Mouse (Mus musculus): ENCODE results near the gene Pgpep1. TPM values are rescaled to one million over a fixed set of nuclear protein-coding genes. Genes with fewer than 3 reads are reported as not detected.

Pgpep1 gene
- total RNA-seq, 2 experiments from 2014 or later, result 25.8 to 31.9 TPM

DNA sequence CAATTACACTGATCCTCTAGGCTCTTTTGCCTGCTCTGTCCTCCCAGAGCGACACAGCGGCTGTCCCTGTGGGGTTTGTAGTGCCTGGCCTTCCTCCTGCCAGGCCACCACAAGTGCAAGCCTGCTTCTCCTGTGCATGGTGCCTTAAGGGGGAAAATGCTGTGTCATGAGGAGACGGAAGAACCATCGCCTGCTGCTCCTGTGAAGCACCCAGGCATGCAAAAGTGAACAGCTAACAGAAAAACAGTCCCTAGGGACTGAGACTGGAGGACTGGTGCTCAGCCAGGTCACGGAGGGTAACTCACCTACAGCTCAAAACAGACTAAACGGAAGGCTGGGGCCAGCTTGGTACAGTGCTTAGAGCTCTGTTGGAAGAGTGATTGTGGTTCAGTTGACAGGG, 24.7 kb downstream of the Pgpep1 start:
- DNase-seq (ENCODE audit: low spot score in 2 of 2), result no peak

DNA sequence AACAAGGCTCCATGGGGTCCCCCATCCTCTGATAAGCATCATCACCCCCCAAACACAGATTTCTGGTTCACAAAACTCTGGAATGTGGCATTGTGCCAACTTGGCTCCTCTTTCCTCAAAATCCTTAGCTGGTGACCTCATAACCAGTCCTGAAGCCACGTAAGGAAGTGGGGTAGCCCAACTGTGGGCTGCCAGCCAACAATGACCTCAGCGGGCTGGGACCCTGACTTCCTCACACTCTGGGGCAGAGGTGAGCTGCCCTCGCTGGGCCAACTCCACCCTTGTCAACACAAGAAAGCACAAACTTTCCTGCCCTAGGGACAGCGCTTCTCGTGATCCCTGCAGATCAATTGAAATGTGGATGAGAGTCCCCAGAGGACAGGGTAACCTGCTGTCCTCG, 26.1 kb downstream of the Pgpep1 start:
- DNase-seq (ENCODE audit: low spot score in 2 of 2), result no peak

DNA sequence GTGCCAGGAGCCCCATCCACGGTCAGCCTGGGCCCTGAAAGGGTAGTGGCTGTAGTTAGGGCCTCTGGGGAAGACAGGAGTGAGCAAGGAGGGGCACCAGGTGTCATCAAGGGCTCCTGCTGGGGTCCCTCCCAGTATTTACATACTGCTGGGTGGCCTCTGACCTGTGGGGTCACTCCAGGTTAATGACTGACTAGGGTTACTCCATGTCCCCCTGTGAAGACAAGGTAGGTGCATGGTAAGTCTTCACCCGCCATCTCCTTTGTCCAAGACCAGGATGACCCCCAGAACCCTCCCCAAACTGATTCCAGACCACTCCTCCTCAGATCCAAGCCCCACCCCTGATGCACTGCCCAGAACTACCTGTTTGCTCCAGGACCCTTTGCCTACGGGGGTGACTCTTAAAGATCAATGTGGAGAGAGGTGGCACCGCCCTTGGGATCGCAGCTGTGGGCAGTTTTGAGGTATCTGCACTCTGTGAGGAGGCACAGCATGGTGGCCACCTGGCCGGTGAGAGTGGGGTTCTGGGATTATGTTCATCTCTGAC, 27.8 kb downstream of the Pgpep1 start, which contains the start of gene Gdf15:
Gdf15 (minus strand) TSS at position 111 of the 547 bp plus-strand sequence.
- DNase-seq (ENCODE audit: low spot score in 2 of 2), result no peak

DNA sequence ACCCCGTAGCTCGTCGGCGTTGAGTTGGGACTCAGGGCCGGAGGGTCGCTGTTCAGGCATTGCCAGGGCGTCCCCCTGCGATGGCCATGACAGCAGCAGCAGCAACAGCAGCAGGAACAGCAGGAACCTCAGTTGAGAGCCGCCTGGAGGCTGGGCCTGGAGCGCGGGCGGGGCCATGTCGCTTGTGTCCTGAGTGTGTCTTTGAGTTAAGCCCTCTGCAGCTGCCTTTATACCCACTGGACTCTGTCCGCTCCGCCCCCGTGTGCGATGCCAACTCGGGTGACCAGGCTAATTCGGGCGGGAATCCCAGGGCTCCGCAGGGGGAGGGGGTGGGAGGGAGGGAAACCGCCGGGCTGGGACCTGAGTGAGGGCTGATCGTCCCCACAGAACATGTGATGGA, 28.8 kb downstream of the Pgpep1 start:
- DNase-seq (ENCODE audit: low spot score in 2 of 2), result no peak

- peak in 1 of 2 experiments; percentile 45 for DNase-seq (ENCODE audit: low spot score in 2 of 2)
Observed at GRCm38 (mm10) chr8:70630532-70631381, 29.4 kb downstream of the Pgpep1 start.

DNA sequence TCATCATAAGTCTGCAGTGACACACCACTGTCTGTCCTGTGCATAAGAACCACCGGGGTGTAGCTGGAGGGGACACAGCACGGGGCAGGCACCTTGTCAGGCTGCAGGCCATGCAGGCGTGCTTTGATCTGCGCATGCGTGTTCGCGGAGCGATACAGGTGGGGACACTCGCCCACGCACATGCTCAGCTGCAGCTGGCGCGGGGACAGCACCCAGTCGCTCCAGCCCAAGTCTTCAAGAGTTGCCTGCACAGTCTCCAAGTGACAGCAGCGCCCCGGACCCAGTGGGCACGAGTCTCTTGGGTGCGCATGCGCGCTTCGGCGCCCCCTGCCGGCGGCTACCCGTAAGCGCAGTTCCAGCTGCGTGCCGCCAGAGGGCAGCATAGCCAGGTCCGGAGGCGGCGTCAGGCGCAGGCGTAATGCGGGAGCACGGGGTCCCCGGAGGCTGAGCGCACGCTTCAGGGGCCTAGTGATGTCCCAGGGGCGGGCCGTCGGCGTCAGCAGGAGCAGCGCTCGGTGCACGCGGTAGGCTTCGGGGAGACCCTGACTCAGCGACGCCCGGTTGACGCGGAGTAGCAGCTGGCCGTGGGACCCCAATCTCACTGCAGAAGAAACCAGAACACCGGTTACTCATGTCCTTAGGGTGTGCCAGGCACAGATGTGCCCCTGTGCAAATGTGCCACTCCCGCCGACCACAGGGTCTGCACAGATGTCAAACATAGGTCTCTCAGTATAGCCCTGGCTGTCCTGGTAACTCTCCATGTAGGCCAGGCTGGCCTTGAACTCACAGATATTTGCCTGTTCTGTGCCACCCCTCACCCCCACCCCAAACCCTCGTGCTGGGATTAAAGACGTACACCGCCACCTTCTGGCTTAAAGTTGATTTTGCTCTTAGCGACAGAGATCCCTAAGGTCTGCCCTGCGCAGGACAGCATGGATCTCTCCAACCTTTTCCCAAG, 30.3 kb downstream of the Pgpep1 start:
- peak; percentile 91 to 93 for DNase-seq (ENCODE audit: low spot score in 2 of 2)

GRCm38 (mm10) chr8:70628986-70629490, 31.1 kb downstream of the Pgpep1 start:
- no peak for DNase-seq (ENCODE audit: low spot score in 2 of 2)

DNA sequence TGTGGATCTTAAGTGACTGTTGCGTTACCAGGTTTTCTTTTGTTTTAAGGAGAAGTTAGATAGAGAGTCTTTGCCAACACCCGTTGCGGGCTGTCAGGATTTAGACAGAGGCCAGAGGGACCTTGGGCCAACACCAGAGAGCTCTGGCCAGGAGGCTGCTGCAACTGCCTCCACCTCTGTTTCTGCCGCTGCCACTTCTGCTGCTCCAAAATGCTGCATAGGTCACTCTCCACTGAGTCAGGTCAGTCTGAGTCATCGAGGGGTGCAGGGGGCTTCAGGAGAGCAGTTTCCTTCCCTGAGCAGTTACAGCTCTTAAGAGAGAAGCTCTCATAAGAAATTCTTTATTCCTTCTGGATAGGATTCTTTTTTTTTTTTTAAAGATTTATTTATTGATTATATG, 33.1 kb downstream of the Pgpep1 start:
- no peak for DNase-seq (ENCODE audit: low spot score in 2 of 2)

GRCm38 (mm10) chr8:70625104-70625503, 35.1 kb downstream of the Pgpep1 start:
- no peak for DNase-seq (ENCODE audit: low spot score in 2 of 2)

DNA sequence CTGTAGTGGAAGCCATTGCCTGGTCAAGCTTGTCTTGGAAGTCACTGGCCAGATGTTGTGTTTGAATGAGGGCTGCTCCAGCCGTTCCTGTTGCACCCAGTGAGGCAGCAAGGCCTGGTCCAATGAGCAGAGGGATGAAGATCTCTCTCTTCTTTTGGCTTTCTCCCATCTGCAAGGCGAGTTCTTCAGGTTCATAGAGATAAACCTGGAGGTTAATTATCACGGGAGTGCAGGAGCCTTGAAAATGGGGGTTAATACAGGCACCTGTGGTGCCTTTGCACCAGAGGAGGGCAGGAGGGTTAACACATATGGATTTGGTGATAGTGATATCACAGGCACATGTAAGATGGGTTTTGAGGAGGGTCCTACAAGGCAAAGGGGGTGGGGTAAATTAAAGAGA, 38.0 kb downstream of the Pgpep1 start:
- no peak for DNase-seq (ENCODE audit: low spot score in 2 of 2)

GRCm38 (mm10) chr8:70618888-70619334, 41.3 kb downstream of the Pgpep1 start:
- DNase-seq (ENCODE audit: low spot score in 2 of 2), result no peak

DNA sequence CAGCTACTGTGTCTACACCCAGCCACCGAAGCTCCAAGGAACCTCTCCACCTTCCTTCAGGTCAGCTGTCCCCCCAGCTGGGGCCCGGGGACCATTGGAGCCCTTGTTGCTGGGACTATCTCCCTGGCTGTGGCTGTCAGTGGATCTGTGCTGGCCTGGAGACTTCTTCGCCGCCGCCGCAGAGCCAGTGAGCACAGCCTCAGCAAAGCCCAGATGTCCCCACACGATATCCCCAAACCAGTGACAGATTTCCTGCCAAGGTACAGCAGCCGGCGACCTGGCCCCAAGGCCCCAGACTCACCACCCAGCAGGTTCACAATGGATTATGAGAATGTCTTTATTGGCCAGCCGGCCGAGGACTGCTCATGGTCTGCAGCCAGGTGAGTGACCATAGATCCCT, 42.2 kb downstream of the Pgpep1 start:
- no peak for DNase-seq (ENCODE audit: low spot score in 2 of 2)

GRCm38 (mm10) chr8:70616645-70617044, 43.5 kb downstream of the Pgpep1 start:
- no peak for DNase-seq (ENCODE audit: low spot score in 2 of 2)

DNA sequence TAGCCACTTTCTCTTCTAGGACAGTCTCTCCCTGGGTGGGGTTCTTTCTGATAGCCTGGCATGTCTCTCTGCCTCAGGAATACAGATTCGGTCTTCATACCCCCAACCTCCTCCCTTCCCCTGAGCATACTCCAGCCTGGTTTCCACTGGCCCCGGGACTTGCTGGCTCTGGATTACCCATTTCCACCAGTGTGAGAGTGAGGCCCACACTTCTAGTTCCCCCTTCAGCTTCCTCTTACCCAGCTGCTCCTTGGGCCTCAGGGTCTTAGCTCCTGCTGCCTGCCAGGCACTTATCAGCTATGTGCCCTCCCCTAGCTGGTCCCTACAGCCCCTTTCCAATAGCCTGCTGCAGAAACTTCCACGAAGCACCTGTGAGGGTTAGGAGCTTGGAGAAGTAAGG, 44.3 kb downstream of the Pgpep1 start, which contains the start of gene Lrrc25:
Lrrc25 (plus strand) TSS at position 262 of the 400 bp plus-strand sequence.
- no peak for DNase-seq (ENCODE audit: low spot score in 2 of 2)

- DNase-seq (ENCODE audit: low spot score in 2 of 2), result no peak
Observed at GRCm38 (mm10) chr8:70615281-70615680, 44.9 kb downstream of the Pgpep1 start.

- DNase-seq (ENCODE audit: low spot score in 2 of 2), result no peak
Observed at GRCm38 (mm10) chr8:70614469-70614868, 45.7 kb downstream of the Pgpep1 start.

- no peak for DNase-seq (ENCODE audit: low spot score in 2 of 2)
Observed at GRCm38 (mm10) chr8:70613763-70614162, 46.4 kb downstream of the Pgpep1 start.

GRCm38 (mm10) chr8:70611849-70612248, 48.3 kb downstream of the Pgpep1 start:
- DNase-seq (ENCODE audit: low spot score in 2 of 2), result peak; percentile 93 to 95

- peak; percentile 90 to 91 for DNase-seq (ENCODE audit: low spot score in 2 of 2)
Observed at GRCm38 (mm10) chr8:70610796-70611771, 49.1 kb downstream of the Pgpep1 start.

Data from layer of hippocampus, postnatal 10 days (tissue).